Mouse (Mus musculus) kidney, postnatal 36 days (tissue): ENCODE measurements around the gene Zbtb1.

Experiments used
- DNase-seq, 2 experiments: peaks; one replicate each; pipeline ENCODE4 v3.0.0; 2021 to 2022; ENCODE audit warnings: mixed read lengths in 2 of 2

The Zbtb1 gene

DNA sequence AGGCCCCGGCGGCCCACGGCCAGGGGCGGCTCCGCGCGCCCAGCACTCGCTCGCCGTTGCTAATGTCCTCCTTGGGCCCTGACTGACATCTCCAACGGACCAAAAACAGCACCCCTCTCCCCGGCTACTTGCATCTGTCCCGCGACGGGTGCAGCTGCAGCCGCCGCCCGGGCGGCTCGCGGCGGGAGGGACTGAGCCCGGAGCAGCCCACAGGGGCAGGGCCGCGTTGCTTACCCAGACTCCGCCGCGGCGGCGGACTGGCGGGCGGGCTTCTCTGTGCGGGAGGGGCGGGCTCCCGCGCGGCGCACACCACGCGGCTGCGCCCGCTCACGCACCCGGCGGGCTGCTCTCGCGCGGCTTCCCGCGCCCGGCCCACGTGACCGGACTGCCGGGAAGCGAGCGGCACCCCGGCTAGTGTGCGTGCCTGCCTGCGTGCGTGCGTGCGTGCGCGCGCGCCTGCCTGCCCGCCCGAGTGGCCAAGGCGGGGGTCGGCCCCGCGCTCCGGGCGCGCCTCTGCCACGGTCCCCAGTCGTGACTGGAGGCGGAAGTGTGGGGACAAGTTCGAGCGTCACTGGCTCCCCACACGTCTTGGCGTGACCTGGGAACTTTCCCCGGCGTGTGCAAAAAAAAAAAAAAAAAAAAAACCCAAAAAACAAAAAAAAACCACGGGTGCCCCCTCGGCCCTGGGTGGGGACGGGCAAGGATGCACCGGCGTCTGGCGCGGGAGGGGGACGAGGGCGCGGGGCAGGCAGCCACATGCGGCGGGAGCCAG lies 674 bp upstream of the Zbtb1 start, which contains the start of gene Zbtb25:
Gene Zbtb25 (minus strand): TSS at position 397 of the 772 bp plus-strand sequence.
- peak; percentile 78 to 90 for DNase-seq

DNA sequence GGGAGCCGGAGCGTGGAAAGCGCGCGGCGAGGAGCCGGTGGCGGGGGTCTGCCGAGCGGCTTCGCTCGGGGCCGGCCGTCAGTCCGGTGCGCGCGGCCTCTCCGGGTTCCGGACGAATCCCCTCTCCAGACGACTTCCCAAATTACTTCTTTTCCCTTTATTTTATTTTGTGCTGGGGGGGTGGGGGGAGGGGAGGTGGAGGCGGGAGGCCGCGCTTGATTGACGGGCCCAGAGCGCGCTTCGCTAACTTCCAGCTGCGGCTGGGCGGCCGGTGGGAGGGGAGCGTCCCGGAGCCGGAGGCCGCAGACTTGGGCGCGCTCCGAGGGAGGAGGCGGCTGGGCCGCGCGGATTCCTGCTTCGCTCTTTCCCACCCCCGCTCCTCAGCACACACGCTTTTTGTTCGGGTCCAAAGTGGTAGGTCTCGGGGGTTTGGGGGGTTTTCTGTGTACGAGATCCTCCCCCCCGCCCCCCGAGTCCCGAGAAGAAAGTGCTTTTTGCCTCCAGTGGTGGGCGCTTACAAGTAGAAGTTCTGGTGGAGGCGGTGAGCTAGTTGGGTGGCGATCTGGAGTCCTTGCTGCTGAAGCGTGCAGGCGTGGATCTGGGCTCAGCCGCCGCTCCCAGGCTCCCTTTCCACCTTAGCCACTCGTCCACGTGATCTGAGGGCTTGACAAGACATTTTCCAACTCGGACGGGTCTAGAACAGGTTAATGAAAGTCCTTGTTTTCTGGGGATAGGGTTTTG lies 935 bp downstream of the Zbtb1 start:
- DNase-seq, result peak; percentile 80 to 87

DNA sequence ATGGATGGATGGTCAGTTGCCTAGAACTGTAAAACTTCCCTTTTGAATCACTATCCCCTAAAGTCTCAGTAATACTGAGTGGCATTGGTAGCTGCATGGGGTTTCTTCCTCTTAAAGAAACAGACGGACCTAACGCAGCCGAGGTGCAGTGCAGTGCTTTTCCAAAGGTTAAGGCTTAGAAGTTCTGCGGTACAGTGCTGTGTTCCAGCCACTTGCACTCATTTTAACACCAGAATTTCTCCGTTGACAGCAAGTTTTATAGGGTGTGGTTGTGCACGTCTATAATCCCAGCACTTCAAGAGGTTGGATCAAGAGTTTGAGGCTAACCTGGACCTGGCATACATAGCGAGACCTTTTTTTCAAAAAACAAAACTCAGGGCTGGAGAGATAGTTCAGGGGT lies 2.0 kb downstream of the Zbtb1 start:
- no peak for DNase-seq

- no peak for DNase-seq
Measured at GRCm38 (mm10) chr12:76372881-76373818, 3.1 kb downstream of the Zbtb1 start.

- DNase-seq, result no peak
Measured at GRCm38 (mm10) chr12:76373991-76374390, 3.9 kb downstream of the Zbtb1 start.

DNA sequence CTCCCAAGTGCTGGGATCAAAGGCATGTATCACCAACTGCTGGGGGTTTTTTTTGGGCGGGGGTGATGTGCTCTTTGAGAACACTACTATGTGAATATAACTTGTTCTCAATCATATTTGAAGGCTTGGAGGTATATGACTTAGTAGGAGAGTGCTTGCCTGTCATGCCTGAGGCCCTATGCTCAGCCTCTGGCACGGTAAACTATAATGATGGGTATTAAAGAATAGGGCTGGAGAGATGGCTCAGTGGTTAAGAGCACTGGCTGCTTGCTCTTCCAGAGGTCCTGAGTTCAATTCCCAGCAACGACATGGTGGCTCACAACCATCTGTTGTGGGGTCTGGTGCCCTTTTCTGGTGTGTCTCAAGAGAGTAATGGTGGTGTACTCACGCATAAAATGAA lies 4.8 kb downstream of the Zbtb1 start:
- DNase-seq, result no peak

DNA sequence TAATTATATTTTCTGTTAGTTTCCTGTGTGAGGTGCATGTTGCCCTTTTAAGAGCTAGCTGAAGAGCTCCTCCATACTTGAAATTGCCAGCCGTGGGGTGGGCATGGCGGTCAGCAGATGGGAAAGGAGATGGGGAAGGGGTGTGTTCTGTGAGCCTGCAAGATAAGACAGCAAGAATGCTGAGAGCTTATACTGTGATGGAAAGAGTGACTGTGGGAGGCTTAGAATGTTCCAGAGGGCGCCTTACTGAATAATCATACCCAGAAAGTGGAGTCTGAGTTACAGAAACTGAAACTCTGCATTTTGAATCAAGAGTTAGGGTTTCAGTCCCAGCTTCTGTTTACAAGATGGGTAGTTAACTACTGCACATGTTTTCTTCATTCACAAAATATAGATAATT lies 5.4 kb downstream of the Zbtb1 start:
- no peak for DNase-seq

- peak; percentile 36 to 48 for DNase-seq
Measured at GRCm38 (mm10) chr12:76376649-76377048, 6.6 kb downstream of the Zbtb1 start.

DNA sequence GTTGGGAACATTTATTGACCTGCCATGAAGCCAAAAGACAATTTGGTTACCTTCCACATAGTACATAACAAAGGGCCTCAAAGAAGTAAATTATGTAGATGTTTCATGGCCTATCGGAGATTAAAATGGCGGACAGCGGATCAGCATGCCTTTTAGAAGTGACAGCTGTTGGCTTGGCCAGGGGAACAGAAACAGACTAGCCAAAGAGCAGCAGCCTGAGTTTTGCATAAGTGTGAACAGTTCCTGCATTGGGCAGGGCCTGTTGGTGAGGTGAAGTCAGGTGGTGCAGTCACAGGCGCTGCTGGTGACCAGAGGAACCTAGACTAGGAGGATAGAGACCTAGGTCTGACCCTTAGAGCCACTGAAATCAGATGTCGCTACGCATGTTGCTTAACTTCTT lies 7.0 kb downstream of the Zbtb1 start:
- DNase-seq, result no peak

GRCm38 (mm10) chr12:76377726-76378125 lies 7.7 kb downstream of the Zbtb1 start:
- no peak for DNase-seq

DNA sequence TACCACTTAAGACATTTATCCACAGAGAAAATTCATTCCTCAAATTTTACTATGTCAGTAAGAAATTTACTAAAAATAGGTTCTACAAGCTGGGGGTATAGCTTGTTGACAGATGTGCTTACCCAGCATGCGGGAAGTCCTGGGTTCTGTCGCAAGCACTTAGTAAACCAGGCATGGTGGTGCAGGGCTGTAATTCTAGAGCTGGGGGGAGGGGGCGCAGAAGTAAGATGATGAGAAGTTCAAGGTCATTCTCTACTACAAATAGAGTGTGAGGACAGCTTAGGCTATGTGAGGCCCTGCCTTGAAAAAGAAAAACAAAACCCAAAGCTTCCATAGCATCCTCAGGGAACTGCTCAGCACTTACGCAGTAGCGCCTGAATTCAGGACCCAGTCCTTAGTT lies 8.5 kb downstream of the Zbtb1 start:
- DNase-seq, result no peak

DNA sequence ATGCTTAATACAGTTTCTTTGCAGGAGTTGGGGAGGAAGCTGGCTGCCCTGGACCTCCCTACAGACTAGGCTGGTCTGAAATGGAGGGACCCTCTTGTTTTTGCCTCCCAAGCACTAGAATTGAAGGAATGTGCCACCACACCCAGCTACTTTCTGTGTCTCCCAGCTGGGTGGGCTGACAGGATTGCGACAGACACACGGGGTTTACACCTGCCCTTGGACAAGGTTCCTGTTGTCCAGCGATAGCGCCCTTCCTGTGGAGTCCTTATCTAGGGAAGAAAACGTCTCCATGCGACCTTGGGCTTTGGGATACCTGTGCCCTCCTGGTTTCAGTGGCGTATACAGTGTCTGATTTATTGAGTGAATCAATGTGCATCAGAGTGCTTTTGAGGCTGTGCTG lies 10.1 kb downstream of the Zbtb1 start:
- no peak for DNase-seq

- no peak for DNase-seq
Measured at GRCm38 (mm10) chr12:76385342-76385741, 15.3 kb downstream of the Zbtb1 start.

DNA sequence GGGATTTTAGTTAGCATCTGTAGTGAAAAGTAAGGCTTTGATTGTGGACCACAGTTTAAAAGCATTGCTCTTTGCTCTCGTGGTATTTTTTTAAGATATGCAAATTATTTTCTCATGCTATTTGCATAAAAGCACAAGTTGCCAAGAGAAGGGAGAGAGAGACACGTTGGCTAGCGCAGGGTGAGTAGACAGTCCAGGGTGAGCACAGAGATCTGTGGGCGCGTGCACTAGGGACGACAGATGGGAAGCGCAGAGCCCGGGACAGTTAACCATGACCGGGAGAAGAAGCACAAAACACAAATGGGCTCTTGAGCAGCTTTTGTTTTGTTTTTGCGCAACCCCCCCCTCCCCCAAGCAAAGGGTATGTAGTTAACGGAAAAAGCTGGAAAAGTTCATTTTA lies 18.7 kb downstream of the Zbtb1 start:
- DNase-seq, result no peak

GRCm38 (mm10) chr12:76391595-76392271 lies 21.7 kb downstream of the Zbtb1 start:
- no peak for DNase-seq

DNA sequence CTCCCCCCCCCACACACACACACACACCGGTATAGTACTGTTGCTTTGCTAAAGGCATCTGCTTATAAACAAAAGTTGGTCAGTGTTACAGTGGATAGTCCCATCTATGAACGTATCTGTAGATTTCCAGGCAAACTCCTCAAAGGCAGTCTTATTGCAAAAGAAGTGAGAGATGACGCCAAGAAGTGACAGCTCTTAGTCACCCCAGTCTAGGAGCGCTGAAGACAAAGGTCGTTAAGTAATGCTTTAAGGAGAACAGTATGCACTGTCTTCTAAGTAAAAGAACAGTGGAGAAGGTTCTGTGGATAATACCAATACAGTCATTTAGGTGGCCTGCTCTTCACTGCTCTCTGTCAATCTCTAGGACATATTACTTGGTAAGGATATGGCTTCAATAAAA lies 22.9 kb downstream of the Zbtb1 start:
- DNase-seq, result no peak

GRCm38 (mm10) chr12:76397281-76397680 lies 27.2 kb downstream of the Zbtb1 start:
- no peak for DNase-seq

DNA sequence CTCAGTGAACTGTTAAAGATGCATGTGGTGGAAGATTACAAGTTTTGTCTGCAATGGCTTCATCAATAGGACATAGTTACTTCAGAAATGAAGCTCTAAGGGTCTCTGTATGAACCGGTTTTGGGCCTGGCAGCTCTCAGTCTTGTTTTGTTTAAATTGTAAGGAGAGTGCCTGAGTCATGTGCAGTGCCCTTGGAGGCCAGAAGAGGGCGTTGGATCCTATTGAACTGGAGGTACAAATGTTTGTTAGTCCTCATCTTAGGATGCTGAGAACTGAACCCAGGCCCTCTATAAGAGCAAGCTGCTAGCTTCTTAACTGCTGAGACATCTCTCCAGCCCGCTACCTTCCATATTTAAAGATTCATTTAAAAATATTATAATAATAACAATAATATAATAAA lies 31.6 kb downstream of the Zbtb1 start:
- peak in 1 of 2 experiments; percentile 27 for DNase-seq

- peak in 1 of 2 experiments; percentile 95 for DNase-seq
Measured at GRCm38 (mm10) chr12:76402991-76403885, 33.2 kb downstream of the Zbtb1 start.

DNA sequence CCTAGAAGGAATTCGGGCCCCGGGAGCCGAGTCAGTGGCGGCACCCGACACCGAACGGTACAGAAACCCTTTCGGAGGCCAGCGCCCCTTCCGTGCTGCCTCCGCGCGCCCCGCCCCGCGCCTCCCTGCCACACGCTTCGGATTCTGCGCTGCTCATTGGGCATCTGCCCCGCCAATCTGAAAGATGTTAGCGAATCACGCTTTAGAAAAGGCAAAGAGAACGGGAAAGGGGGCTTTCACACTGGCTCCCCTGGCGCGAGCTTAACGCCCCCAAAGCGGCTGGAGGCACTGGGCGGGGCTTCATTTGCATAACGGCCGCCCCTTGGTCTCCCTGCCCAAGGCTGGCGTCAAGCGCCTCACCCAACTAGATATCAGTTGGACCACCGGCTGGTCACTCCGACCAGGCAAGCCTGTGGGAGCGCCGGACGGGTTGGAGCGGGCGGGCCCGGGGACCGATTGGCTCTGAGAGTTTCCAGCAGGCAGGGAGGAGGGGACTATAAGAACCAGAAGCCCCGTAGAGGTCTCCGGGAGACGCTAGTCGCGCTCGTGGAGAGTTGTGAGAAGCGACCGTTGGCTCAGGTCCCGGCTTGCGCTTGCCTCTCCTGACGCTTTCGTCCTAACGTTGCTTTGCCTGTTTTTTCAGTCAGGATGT lies 33.9 kb downstream of the Zbtb1 start, which contains the start of gene Hspa2:
Gene Hspa2 (plus strand): TSS at position 291 of the 652 bp plus-strand sequence.
- DNase-seq, result peak; percentile 100

DNA sequence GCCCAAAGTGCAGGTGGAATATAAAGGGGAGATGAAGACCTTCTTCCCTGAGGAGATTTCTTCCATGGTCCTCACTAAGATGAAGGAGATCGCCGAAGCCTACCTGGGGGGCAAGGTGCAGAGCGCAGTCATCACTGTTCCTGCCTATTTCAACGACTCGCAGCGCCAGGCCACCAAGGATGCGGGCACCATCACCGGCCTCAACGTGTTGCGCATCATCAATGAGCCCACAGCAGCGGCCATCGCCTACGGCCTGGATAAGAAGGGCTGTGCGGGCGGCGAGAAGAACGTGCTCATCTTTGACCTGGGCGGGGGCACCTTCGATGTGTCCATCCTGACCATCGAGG lies 34.7 kb downstream of the Zbtb1 start:
- DNase-seq, result no peak
